Mouse (Mus musculus) ES-E14 (cell line): ENCODE results near the gene Lta.

ENCODE experiments used
- CHD2 ChIP-seq: IDR thresholded peaks from 2 replicates; pipeline ENCODE4 v1.6.1; 2014; ENCODE audit warnings: mild to moderate bottlenecking, low read depth, low read length, inconsistent platforms
- HCFC1 ChIP-seq: IDR thresholded peaks from 2 replicates; pipeline ENCODE4 v1.6.1; 2012; ENCODE audit warnings: low read length, inconsistent platforms, borderline replicate concordance; ENCODE audit not compliant: insufficient read depth
- MAFK ChIP-seq: IDR thresholded peaks from 2 replicates; pipeline ENCODE4 v1.6.1; 2014; ENCODE audit warnings: mild to moderate bottlenecking, low read depth, low read length, inconsistent platforms; ENCODE audit not compliant: insufficient read depth
- ZC3H11A ChIP-seq: IDR thresholded peaks from 2 replicates; pipeline ENCODE4 v1.6.1; 2012; ENCODE audit warnings: low read depth, mild to moderate bottlenecking, inconsistent platforms, low read length, borderline replicate concordance

GRCm38 (mm10) chr17:35167794-35168193, 37.4 kb downstream of the Lta start:
- TF ChIP-seq HCFC1: no peak
- no peak for TF ChIP-seq CHD2
- no peak for TF ChIP-seq MAFK
- TF ChIP-seq ZC3H11A: no peak
